12 mouse cellular contexts compared by ENCODE assay signal in the genomic region with DNA sequence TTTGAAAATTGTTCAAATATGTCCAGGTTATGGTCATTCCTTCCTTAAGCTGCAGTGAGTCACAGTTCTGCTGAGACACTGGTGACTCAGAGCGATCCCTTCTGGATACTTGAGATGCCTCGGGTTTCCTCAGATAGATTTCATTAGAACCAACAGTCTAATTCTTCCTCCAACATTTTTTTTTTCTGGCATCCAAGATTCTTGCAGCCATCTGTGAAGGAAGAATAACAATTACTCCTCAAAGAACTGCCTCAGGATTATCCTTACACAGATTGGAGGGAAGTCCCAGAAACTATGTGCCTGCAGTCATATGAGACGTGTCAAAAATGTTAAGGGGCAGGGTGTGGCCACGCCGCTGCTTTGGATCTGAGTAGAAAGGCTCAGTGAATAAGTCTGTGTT.
DNase-seq lines count a peak whose midpoint lies in the region; ATAC-seq and TF ChIP-seq lines count a peak whose summit lies in the region.
"Had no signal": no experiment of that assay in that cellular context is flagged by ENCODE, and none has a peak within 500 bp of the region (broad histone marks: within the 10 kb centered on the region; RNA-seq: fewer than 3 reads in every experiment).

No protein-coding gene starts in this region.

- no peak overlapping the region for H3K4me3 ChIP-seq in kidney, embryonic 16.5 days (ENCODE audit: low read length)
- no peak overlapping the region for H3K4me3 ChIP-seq in kidney, adult 2 months (ENCODE audit: insufficient read depth, low read depth, low read length)
- no peak overlapping the region for H3K4me3 ChIP-seq in C2C12 (ENCODE audit: insufficient read depth, poor library complexity, severe bottlenecking)
- no peak overlapping the region for H3K4me3 ChIP-seq in lung, embryonic 15.5 days
- H3K4me3 ChIP-seq: heart, embryonic 15.5 days; layer of hippocampus, adult 2 months; limb, embryonic 12.5 days had no signal

- ATAC-seq in kidney, embryonic 16.5 days (ENCODE audit: low FRiP score, low TSS enrichment) = peak; percentile 57; the same call in 1 of the 2 replicates
- ATAC-seq in lung, embryonic 15.5 days (ENCODE audit: borderline replicate concordance, extremely low read depth, low FRiP score, low TSS enrichment) = peak; percentile 76; the same call in 1 of the 2 replicates
- ATAC-seq: hindbrain, postnatal 0 days had no signal

- H3K4me2 ChIP-seq in kidney, embryonic 16.5 days (replicated peaks; ENCODE audit: low read depth, low read length) = no peak overlapping the region
- no peak overlapping the region for H3K4me2 ChIP-seq in lung, embryonic 15.5 days
- H3K4me2 ChIP-seq: heart, embryonic 15.5 days; limb, embryonic 12.5 days had no signal

- TF ChIP-seq POLR2A in kidney, adult 2 months (IDR thresholded peaks at IDR 0.05; ENCODE audit: low read depth, low read length) = no peak

- H3K79me3 ChIP-seq in C2C12 (ENCODE audit: low read depth) = no peaks in the 10 kb centered on the region

- TF ChIP-seq CTCF in kidney, adult 2 months (conservative IDR thresholded peaks at IDR 0.05; ENCODE audit: insufficient read depth, insufficient read length, low read depth, low read length) = no peak
- no peak for TF ChIP-seq CTCF in C2C12 (IDR thresholded peaks at IDR 0.05; ENCODE audit: control insufficient read depth, insufficient read depth, insufficient read length)

- WGBS in kidney, embryonic 16.5 days = 30% methylated on average over 5 of the region's 5 CpGs
- WGBS in kidney, adult 2 months = 37% methylated on average over 5 of the region's 5 CpGs
- WGBS in lung, embryonic 15.5 days = 46% methylated on average over 5 of the region's 5 CpGs

- no peak overlapping the region for H3ac ChIP-seq in C2C12 (ENCODE audit: control insufficient read depth, insufficient read length, low read depth)

- H3K27ac ChIP-seq in kidney, embryonic 16.5 days (ENCODE audit: low read length) = no peak overlapping the region
- H3K27ac ChIP-seq in kidney, adult 2 months (ENCODE audit: insufficient read depth, low read depth, low read length) = no peak overlapping the region
- peak overlapping the region; percentile 53; the same call in 1 of the 2 replicates for H3K27ac ChIP-seq in lung, embryonic 15.5 days
- H3K27ac ChIP-seq: heart, embryonic 15.5 days; hindbrain, postnatal 0 days; layer of hippocampus, adult 2 months; limb, embryonic 12.5 days had no signal

- no peaks in the 10 kb centered on the region for H3K79me2 ChIP-seq in C2C12 (ENCODE audit: control insufficient read depth, insufficient read depth)

- H3K9ac ChIP-seq in kidney, embryonic 16.5 days (replicated peaks; ENCODE audit: low read length) = no peak overlapping the region
- no peak overlapping the region for H3K9ac ChIP-seq in lung, embryonic 15.5 days
- H3K9ac ChIP-seq: heart, embryonic 15.5 days; limb, embryonic 12.5 days had no signal

- H3K9me3 ChIP-seq in kidney, embryonic 16.5 days (ENCODE audit: low read length) = no peaks in the 10 kb centered on the region
- H3K9me3 ChIP-seq in lung, embryonic 15.5 days = no peaks in the 10 kb centered on the region
- H3K9me3 ChIP-seq: G1E; heart, embryonic 15.5 days; limb, embryonic 12.5 days had no signal

- H3K36me3 ChIP-seq in kidney, embryonic 16.5 days (ENCODE audit: insufficient read depth, low read length) = no peaks in the 10 kb centered on the region
- no peaks in the 10 kb centered on the region for H3K36me3 ChIP-seq in kidney, adult 2 months (ENCODE audit: control insufficient read depth, insufficient read depth, low read length)
- no peaks in the 10 kb centered on the region for H3K36me3 ChIP-seq in C2C12 (ENCODE audit: control insufficient read depth, insufficient read depth)
- H3K36me3 ChIP-seq in lung, embryonic 15.5 days = no peaks in the 10 kb centered on the region
- H3K36me3 ChIP-seq: G1E; heart, embryonic 15.5 days; limb, embryonic 12.5 days had no signal

- 0 out of 2 replicates have a peak, but pooled peaks cover 2% of the 10 kb centered on the region for H3K4me1 ChIP-seq in kidney, embryonic 16.5 days (ENCODE audit: insufficient read depth, low read length)
- no peaks in the 10 kb centered on the region for H3K4me1 ChIP-seq in kidney, adult 2 months (ENCODE audit: control insufficient read depth, insufficient read depth, low read length)
- no peaks in the 10 kb centered on the region for H3K4me1 ChIP-seq in lung, embryonic 15.5 days
- H3K4me1 ChIP-seq: heart, embryonic 15.5 days; limb, embryonic 12.5 days had no signal

- no peak for DNase-seq in kidney, adult 2 months
- DNase-seq in 3T3-L1 (ENCODE audit: low read depth, low spot score) = peak; percentile 99
- DNase-seq in ovary, postnatal 36 days (ENCODE audit: low spot score) = no peak
- DNase-seq in spleen, adult 18-20 months = no peak

- no peaks in the 10 kb centered on the region for H3K27me3 ChIP-seq in kidney, embryonic 16.5 days (ENCODE audit: insufficient read depth, low read length)
- no peaks in the 10 kb centered on the region; the same call in 1 of the 2 replicates for H3K27me3 ChIP-seq in kidney, adult 2 months (replicated peaks; ENCODE audit: control insufficient read depth, insufficient read depth, low read length)
- no peaks in the 10 kb centered on the region for H3K27me3 ChIP-seq in C2C12 (ENCODE audit: control insufficient read depth, insufficient read depth, insufficient read length)
- H3K27me3 ChIP-seq in lung, embryonic 15.5 days = no peaks in the 10 kb centered on the region
- H3K27me3 ChIP-seq: heart, embryonic 15.5 days; limb, embryonic 12.5 days had no signal

TF ChIP-seq in C2C12, 6 proteins besides CTCF, POLR2A, EP300 and RAD21:
- TF ChIP-seq MAX (IDR thresholded peaks at IDR 0.05) (peak; percentile 22), CEBPB (IDR thresholded peaks at IDR 0.05; ENCODE audit: low read depth) (no peak), FOSL1 (IDR thresholded peaks at IDR 0.05; ENCODE audit: insufficient read depth, low read length, poor library complexity, severe bottlenecking) (peak; percentile 99), USF1 (IDR thresholded peaks at IDR 0.05; ENCODE audit: low read depth) (no peak), MYOG (IDR thresholded peaks at IDR 0.05; ENCODE audit: control insufficient read depth, extremely low read depth, insufficient read length) (no peak), MYOD1 (IDR thresholded peaks at IDR 0.05; ENCODE audit: control insufficient read depth, insufficient read length, low read depth) (peak; percentile 25)
